Mouse (Mus musculus) intestine, embryonic 15.5 days (tissue): ENCODE results near the gene Hoxc6. TPM values are rescaled to one million over a fixed set of nuclear protein-coding genes. Genes with fewer than 3 reads are reported as not detected.

Source experiments
- ATAC-seq: fragments of 200-750 bp; cut with Nextera tagmentation; 2 replicates; pipeline ENCODE4 v1.8.0; 2017; ENCODE audit warnings: moderate TSS enrichment, moderate library complexity
- H3K27ac ChIP-seq: fragments of 300-500 bp; sonication (generic); 2 replicates; pipeline ENCODE4 v1.5.1; 2015; ENCODE audit warnings: mild to moderate bottlenecking, inconsistent platforms
- H3K27me3 ChIP-seq: fragments of 300-500 bp; sonication (generic); replicated peaks from 2 replicates; pipeline ENCODE4 v1.6.1; 2015; ENCODE audit warnings: inconsistent platforms
- H3K36me3 ChIP-seq: fragments of 300-500 bp; sonication (generic); 2 replicates; pipeline ENCODE4 v1.6.1; 2015; ENCODE audit warnings: inconsistent platforms
- H3K4me1 ChIP-seq: fragments of 300-500 bp; sonication (generic); replicated peaks from 2 replicates; pipeline ENCODE4 v1.6.1; 2015; ENCODE audit warnings: inconsistent platforms
- H3K4me2 ChIP-seq: fragments of 300-500 bp; sonication (generic); replicated peaks from 2 replicates; pipeline ENCODE4 v1.6.1; 2015; ENCODE audit warnings: mild to moderate bottlenecking, inconsistent platforms
- H3K4me3 ChIP-seq: fragments of 300-500 bp; sonication (generic); replicated peaks from 2 replicates; pipeline ENCODE4 v1.5.1; 2015; ENCODE audit warnings: inconsistent platforms
- H3K9ac ChIP-seq: fragments of 300-500 bp; sonication (generic); 2 replicates; pipeline ENCODE4 v1.6.1; 2015; ENCODE audit warnings: inconsistent platforms
- H3K9me3 ChIP-seq: fragments of 300-500 bp; sonication (generic); 2 replicates; pipeline ENCODE4 v1.6.1; 2016; ENCODE audit warnings: inconsistent platforms
- WGBS: fragments of 180-500 bp; shearing (Covaris S2); methylation state at CpG from one replicate; pipeline ENCODE4 v1.1.7; 2015; 5-methylcytosine and 5-hydroxymethylcytosine counted together
- microRNA counts: library from miRNA; unstranded; fragments of <30 nt; microRNA quantifications from one replicate; lab custom pipeline; 2016
- polyA plus RNA-seq: library from polyadenylated mRNA; unstranded; fragments of >200 nt; fragmentation: Nextera tagmentation; extraction: Ambion mirVana; gene quantifications from 2 replicates; pipeline ENCODE4 v1.2.1, GENCODE M21; 2015

Gene Hoxc6
- polyA plus RNA-seq, 1 experiment from 2014 or later: 6.1 TPM

GRCm38 (mm10) chr15:103061131-103061825 is 63.2 kb downstream of the Hoxc6 start:
- no peaks in the 10 kb centered on the region for H3K9me3 ChIP-seq
- peak overlapping the region; percentile 92 for H3K27ac ChIP-seq
- WGBS: 2% methylated on average over 30 of the region's 30 CpGs
- no peaks in the 10 kb centered on the region for H3K36me3 ChIP-seq
- ATAC-seq: peak; percentile 56
- peaks cover 23% of the 10 kb centered on the region for H3K4me1 ChIP-seq
- peaks cover 9% of the 10 kb centered on the region; the same call in 1 of the 2 replicates for H3K27me3 ChIP-seq
- peak overlapping the region; percentile 26 for H3K4me3 ChIP-seq
- H3K9ac ChIP-seq: peak overlapping the region; percentile 43; the same call in 1 of the 2 replicates
- peak overlapping the region; percentile 64 for H3K4me2 ChIP-seq

MicroRNAs encoded within 50 kb of the gene (microRNA counts, 519-probe panel; counts per million panel counts)
- 97.1 counts per million, percentile 29 among the panel's probes with 10 or more counts for microRNA mmu-miR-615-3p (lab: Ali Mortazavi, UCI)
- 97.1 counts per million, percentile 29 among the panel's probes with 10 or more counts for microRNA mmu-miR-615-5p (lab: Ali Mortazavi, UCI)

Other genes with a start within 250 kb of the Hoxc6 start
- gene Hoxc13, start 77.2 kb upstream of the Hoxc6 start, polyA plus RNA-seq: not detected in 2 replicates
- gene Hoxc12, start 61.5 kb upstream of the Hoxc6 start, polyA plus RNA-seq: not detected in 2 replicates
- not detected in 2 replicates for gene Hoxc11, start 43.8 kb upstream of the Hoxc6 start, polyA plus RNA-seq
- gene Hoxc10, start 31.5 kb upstream of the Hoxc6 start, polyA plus RNA-seq: 1.9 and 2.6 TPM in 2 replicates
- gene Hoxc5, start 30.8 kb upstream of the Hoxc6 start, polyA plus RNA-seq: 7.7 and 10.1 TPM in 2 replicates
- 1.3 and 1.4 TPM in 2 replicates for gene Hoxc9, start 21.8 kb upstream of the Hoxc6 start, polyA plus RNA-seq
- 6.2 and 7.0 TPM in 2 replicates for gene Hoxc8, start 7.7 kb upstream of the Hoxc6 start, polyA plus RNA-seq
- 9.5 and 10.6 TPM in 2 replicates for gene Hoxc4, start 20.7 kb downstream of the Hoxc6 start, polyA plus RNA-seq
- gene Smug1, start 168.8 kb downstream of the Hoxc6 start, polyA plus RNA-seq: 17.8 and 18.2 TPM in 2 replicates
- gene Cbx5, start 241.6 kb downstream of the Hoxc6 start, polyA plus RNA-seq: 86.7 and 98.0 TPM in 2 replicates
- gene Hnrnpa1, start 242.2 kb downstream of the Hoxc6 start, polyA plus RNA-seq: 652 and 741 TPM in 2 replicates